Mouse (Mus musculus): ENCODE measurements around the gene Ahcyl2.
A peak's percentile ranks its signal among the peaks of the same experiment; 100 is the strongest.
"Not testable (repeated sequence)": the region's sequence is repeated elsewhere in the genome, so short reads cannot be mapped to it uniquely, and the experiment has no call there.

Gene Ahcyl2

GRCm38 (mm10) chr6:29767813-29768660 lies at the start of gene Ahcyl2:
Ahcyl2 (plus strand) TSS chr6:29768011.
- DNase-seq = peak; percentile 95 to 97

- DNase-seq = peak; percentile 84 to 86
Observed at GRCm38 (mm10) chr6:29718894-29719329, 48.9 kb upstream of the Ahcyl2 start.

- DNase-seq = no peak
Observed at GRCm38 (mm10) chr6:29721890-29722289, 45.9 kb upstream of the Ahcyl2 start.

- no peak for DNase-seq
Observed at GRCm38 (mm10) chr6:29726576-29727200, 41.1 kb upstream of the Ahcyl2 start.

- DNase-seq = no peak
Observed at GRCm38 (mm10) chr6:29728035-29728434, 39.8 kb upstream of the Ahcyl2 start.

GRCm38 (mm10) chr6:29729491-29729890 lies 38.3 kb upstream of the Ahcyl2 start:
- no peak for DNase-seq

GRCm38 (mm10) chr6:29735336-29735688 lies 32.5 kb upstream of the Ahcyl2 start, which contains the start of gene Smo:
Smo (plus strand) TSS chr6:29735503.
- peak; percentile 57 to 60 for DNase-seq

- peak; percentile 50 to 55 for DNase-seq
Observed at GRCm38 (mm10) chr6:29735689-29736451, 31.9 kb upstream of the Ahcyl2 start.

GRCm38 (mm10) chr6:29736610-29737458 lies 31.0 kb upstream of the Ahcyl2 start:
- DNase-seq = no peak

- DNase-seq = no peak
Observed at GRCm38 (mm10) chr6:29751466-29752152, 16.2 kb upstream of the Ahcyl2 start.

- DNase-seq = peak in 1 of 2 experiments; percentile 38
Observed at GRCm38 (mm10) chr6:29753336-29753735, 14.5 kb upstream of the Ahcyl2 start.

- DNase-seq = no peak
Observed at GRCm38 (mm10) chr6:29756001-29756400, 11.8 kb upstream of the Ahcyl2 start.

GRCm38 (mm10) chr6:29756476-29756875 lies 11.3 kb upstream of the Ahcyl2 start:
- no peak for DNase-seq

- peak; percentile 91 to 92 for DNase-seq
Observed at GRCm38 (mm10) chr6:29758417-29758816, 9.4 kb upstream of the Ahcyl2 start.

- DNase-seq = no peak
Observed at GRCm38 (mm10) chr6:29759012-29759679, 8.7 kb upstream of the Ahcyl2 start.

- DNase-seq = not testable (repeated sequence)
Observed at GRCm38 (mm10) chr6:29760397-29760796, 7.4 kb upstream of the Ahcyl2 start.

GRCm38 (mm10) chr6:29761282-29761681 lies 6.5 kb upstream of the Ahcyl2 start:
- no peak for DNase-seq

- no peak for DNase-seq
Observed at GRCm38 (mm10) chr6:29762524-29762923, 5.3 kb upstream of the Ahcyl2 start.

- no peak for DNase-seq
Observed at GRCm38 (mm10) chr6:29766874-29767273, 937 bp upstream of the Ahcyl2 start.

GRCm38 (mm10) chr6:29768791-29769441 lies 1.1 kb downstream of the Ahcyl2 start:
- peak in 1 of 2 experiments; percentile 71 for DNase-seq
